Mouse (Mus musculus): ENCODE measurements around the gene Yme1l1. TPM values are rescaled to one million over a fixed set of nuclear protein-coding genes. Genes with fewer than 3 reads are reported as not detected.

Gene Yme1l1
- total RNA-seq (2015): 66.5 and 77.7 TPM in 2 replicates
- total RNA-seq (2017): 75.6 and 81.4 TPM in 2 replicates

- ATAC-seq (ENCODE audit: poor library complexity, severe bottlenecking): peak; percentile 90
Observed at GRCm38 (mm10) chr2:23155777-23156607, at the start of gene Yme1l1, which contains the start of gene Mastl. Gene Yme1l1, plus strand, starts transcription at chr2:23156369. Gene Mastl, minus strand, starts transcription at chr2:23156024.

- ATAC-seq (ENCODE audit: poor library complexity, severe bottlenecking): no peak
Observed at GRCm38 (mm10) chr2:23119573-23119972, 36.6 kb upstream of the Yme1l1 start.

- ATAC-seq (ENCODE audit: poor library complexity, severe bottlenecking): no peak
Observed at GRCm38 (mm10) chr2:23155199-23155621, 959 bp upstream of the Yme1l1 start.

- peak; percentile 33 for ATAC-seq (ENCODE audit: poor library complexity, severe bottlenecking)
Observed at GRCm38 (mm10) chr2:23156608-23157081, 476 bp downstream of the Yme1l1 start.

GRCm38 (mm10) chr2:23172305-23172704, 16.1 kb downstream of the Yme1l1 start:
- ATAC-seq (ENCODE audit: poor library complexity, severe bottlenecking): no peak; the same call in 1 of the 2 replicates

GRCm38 (mm10) chr2:23194366-23194765, 38.2 kb downstream of the Yme1l1 start:
- ATAC-seq (ENCODE audit: poor library complexity, severe bottlenecking): no peak

- ATAC-seq (ENCODE audit: poor library complexity, severe bottlenecking): no peak
Observed at GRCm38 (mm10) chr2:23201034-23201433, 44.9 kb downstream of the Yme1l1 start.

GRCm38 (mm10) chr2:23202900-23203670, 46.9 kb downstream of the Yme1l1 start:
- ATAC-seq (ENCODE audit: poor library complexity, severe bottlenecking): no peak

- no peak for ATAC-seq (ENCODE audit: poor library complexity, severe bottlenecking)
Observed at GRCm38 (mm10) chr2:23207070-23207526, 50.9 kb downstream of the Yme1l1 start, which contains the start of gene 4931423N10Rik. Gene 4931423N10Rik, plus strand, starts transcription at chr2:23207476.

- no peak for ATAC-seq (ENCODE audit: poor library complexity, severe bottlenecking)
Observed at GRCm38 (mm10) chr2:23213661-23214060, 57.5 kb downstream of the Yme1l1 start.

- ATAC-seq (ENCODE audit: poor library complexity, severe bottlenecking): no peak
Observed at GRCm38 (mm10) chr2:23225199-23225598, 69.0 kb downstream of the Yme1l1 start.

- no peak for ATAC-seq (ENCODE audit: poor library complexity, severe bottlenecking)
Observed at GRCm38 (mm10) chr2:23228463-23228862, 72.3 kb downstream of the Yme1l1 start.

GRCm38 (mm10) chr2:23234065-23234773, 78.0 kb downstream of the Yme1l1 start:
- no peak for ATAC-seq (ENCODE audit: poor library complexity, severe bottlenecking)

Other genes with a start within 250 kb of the Yme1l1 start
- 144 TPM in 2 replicates for gene Abi1, start 116.1 kb upstream of the Yme1l1 start, total RNA-seq (2015)
- 185 and 235 TPM in 2 replicates for gene Abi1, start 116.1 kb upstream of the Yme1l1 start, total RNA-seq (2017)
- 28.8 and 31.7 TPM in 2 replicates for gene Acbd5, start 88.2 kb upstream of the Yme1l1 start, total RNA-seq (2015)
- 47.4 and 48.7 TPM in 2 replicates for gene Acbd5, start 88.2 kb upstream of the Yme1l1 start, total RNA-seq (2017)
- gene Mastl, start 345 bp upstream of the Yme1l1 start, total RNA-seq (2015): 12.8 and 19.3 TPM in 2 replicates
- gene Mastl, start 345 bp upstream of the Yme1l1 start, total RNA-seq (2017): 14.8 and 17.3 TPM in 2 replicates
- not detected in 2 replicates for gene 4931423N10Rik, start 51.1 kb downstream of the Yme1l1 start, total RNA-seq (2015)
- gene 4931423N10Rik, start 51.1 kb downstream of the Yme1l1 start, total RNA-seq (2017): not detected in 2 replicates
- gene Nxph2, start 164.9 kb downstream of the Yme1l1 start, total RNA-seq (2015): not detected in 2 replicates
- not detected in 2 replicates for gene Nxph2, start 164.9 kb downstream of the Yme1l1 start, total RNA-seq (2017)